Mouse (Mus musculus) adipose tissue, adult 10 weeks (tissue): ENCODE measurements around the gene Cd300ld4. TPM values are rescaled to one million over a fixed set of nuclear protein-coding genes. Genes with fewer than 3 reads are reported as not detected.

Experiments
- polyA plus RNA-seq: library from polyadenylated mRNA; stranded (reverse); fragments of 350-450 nt; fragmentation: Illumina TruSeq; extraction: RNeasy Lipid Tissue Mini Kit (QIAGEN cat#74804); gene quantifications from one replicate; pipeline ENCODE4 v1.2.3, GENCODE M21; 2014; ENCODE audit warnings: low read depth, low replicate concordance

Gene Cd300ld4
- polyA plus RNA-seq = 5.1 TPM

GRCm38 (mm10) chr11:115026912-115027311 is at the start of gene Cd300ld4:
Gene Cd300ld4, minus strand, starts transcription at chr11:115027012.

GRCm38 (mm10) chr11:115062077-115062476 is 35.3 kb upstream of the Cd300ld4 start, which contains the start of gene Cd300e:
Gene Cd300e, minus strand, starts transcription at chr11:115062177.

DNA sequence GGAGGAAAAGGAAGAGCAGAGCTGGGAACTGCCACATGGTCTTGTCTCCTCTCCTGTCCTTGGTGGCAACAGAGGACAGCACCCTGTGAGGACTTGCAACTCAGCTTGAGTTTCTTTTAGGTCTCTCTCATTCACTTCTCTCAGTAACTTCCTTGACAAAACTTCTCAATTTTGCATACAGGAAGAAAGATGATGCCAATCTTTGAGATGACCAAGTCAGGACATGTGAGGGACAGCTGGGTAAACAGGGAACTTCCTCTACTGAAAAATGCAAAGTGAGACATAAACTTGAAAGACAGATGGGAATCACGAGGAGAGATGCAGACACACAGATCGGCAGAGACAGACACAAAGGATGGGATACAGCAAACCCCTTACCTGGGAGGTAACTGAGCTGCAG is 21.4 kb upstream of the Cd300ld4 start, which contains the start of gene Cd300ld3:
Gene Cd300ld3 (minus strand): TSS at position 151 of the 400 bp plus-strand sequence.

DNA sequence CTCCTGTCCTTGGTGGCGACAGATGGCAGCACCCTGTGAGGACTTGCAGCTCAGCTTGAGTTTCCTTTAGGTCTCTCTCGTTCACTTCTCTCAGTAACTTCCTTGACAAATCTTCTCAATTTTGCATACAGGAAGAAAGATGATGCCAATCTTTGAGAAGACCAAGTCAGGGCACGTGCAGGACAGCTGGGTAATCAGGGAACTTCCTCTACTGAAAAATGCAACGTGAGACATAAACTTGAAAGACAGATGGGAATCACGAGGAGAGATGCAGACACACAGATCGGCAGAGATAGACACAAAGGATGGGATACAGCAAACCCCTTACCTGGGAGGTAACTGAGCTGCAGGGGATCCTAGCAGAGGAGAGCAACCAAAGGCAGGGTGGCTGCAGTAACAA is 10.9 kb upstream of the Cd300ld4 start, which contains the start of gene Cd300ld5:
Gene Cd300ld5 (minus strand): TSS at position 101 of the 400 bp plus-strand sequence.

GRCm38 (mm10) chr11:115016093-115016492 is 10.7 kb downstream of the Cd300ld4 start, which contains the start of gene Cd300ld2:
Gene Cd300ld2, minus strand, starts transcription at chr11:115016193.

DNA sequence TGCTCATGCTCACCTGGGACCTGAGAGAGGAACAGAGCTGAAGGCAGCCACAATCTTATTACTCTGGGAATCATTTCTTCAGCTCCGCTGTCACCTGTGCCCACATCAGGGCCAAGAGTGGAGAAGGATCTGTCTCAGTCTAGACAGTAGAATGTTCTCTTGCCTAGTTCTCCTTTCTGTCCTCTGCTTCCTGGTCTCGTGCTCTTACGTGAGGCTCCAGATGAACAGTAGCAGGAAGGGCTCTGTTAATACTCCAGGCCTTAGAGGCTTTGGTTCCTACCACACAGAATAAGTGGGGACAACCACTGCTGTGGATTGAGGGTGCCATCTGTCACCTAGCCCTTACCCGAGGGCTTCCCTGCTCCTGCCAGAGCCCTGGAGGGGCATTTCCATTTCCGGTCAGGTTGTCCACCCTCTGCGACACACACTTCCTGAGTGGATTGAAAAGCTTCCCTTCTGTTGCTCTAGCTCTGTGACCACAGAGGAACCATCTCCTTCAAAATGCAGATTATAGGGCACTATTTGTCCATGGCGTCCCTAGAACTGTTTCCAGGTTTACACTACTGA is 25.3 kb downstream of the Cd300ld4 start, which contains the start of gene Cd300c2:
Gene Cd300c2 (minus strand): TSS at position 407 of the 567 bp plus-strand sequence.

GRCm38 (mm10) chr11:114989793-114990192 is 37.0 kb downstream of the Cd300ld4 start, which contains the start of gene Cd300ld:
Gene Cd300ld, minus strand, starts transcription at chr11:114989922.

Other genes starting within 250 kb of the Cd300ld4 start
- 2.4 TPM for gene Btbd17, start 231.1 kb downstream of the Cd300ld4 start, polyA plus RNA-seq
- 0.29 TPM for gene Gpr142, start 228.1 kb downstream of the Cd300ld4 start, polyA plus RNA-seq
- 71.0 TPM for gene Gprc5c, start 175.9 kb downstream of the Cd300ld4 start, polyA plus RNA-seq
- 8.6 TPM for gene Cd300a, start 137.0 kb downstream of the Cd300ld4 start, polyA plus RNA-seq
- gene Cd300lb, start 92.6 kb downstream of the Cd300ld4 start, polyA plus RNA-seq = 5.1 TPM
- gene Cd300c, start 57.9 kb downstream of the Cd300ld4 start, polyA plus RNA-seq = not detected
- gene Cd300ld, start 37.1 kb downstream of the Cd300ld4 start, polyA plus RNA-seq = 5.6 TPM
- 6.4 TPM for gene Cd300c2, start 25.1 kb downstream of the Cd300ld4 start, polyA plus RNA-seq
- not detected for gene Cd300ld2, start 10.8 kb downstream of the Cd300ld4 start, polyA plus RNA-seq
- gene Cd300ld5, start 10.8 kb upstream of the Cd300ld4 start, polyA plus RNA-seq = 7.2 TPM
- gene Cd300ld3, start 21.4 kb upstream of the Cd300ld4 start, polyA plus RNA-seq = 17.1 TPM
- not detected for gene Cd300e, start 35.2 kb upstream of the Cd300ld4 start, polyA plus RNA-seq
- gene Rab37, start 64.4 kb upstream of the Cd300ld4 start, polyA plus RNA-seq = 0.61 TPM
- 0.52 TPM for gene Cd300lf, start 107.0 kb upstream of the Cd300ld4 start, polyA plus RNA-seq
- 73.1 TPM for gene Slc9a3r1, start 136.3 kb upstream of the Cd300ld4 start, polyA plus RNA-seq
- gene Tmem104, start 160.5 kb upstream of the Cd300ld4 start, polyA plus RNA-seq = 8.6 TPM
- 37.4 TPM for gene Nat9, start 160.8 kb upstream of the Cd300ld4 start, polyA plus RNA-seq
- gene Grin2c, start 240.2 kb upstream of the Cd300ld4 start, polyA plus RNA-seq = not detected